Mouse (Mus musculus) E14TG2a.4 (cell line): Measurements from ENCODE around the gene Hoxa10.

ENCODE experiments used
- CTCF ChIP-seq: conservative IDR thresholded peaks from 2 replicates; pipeline ENCODE4 v1.5.1; 2014; ENCODE audit warnings: low read length
- NANOG ChIP-seq: IDR thresholded peaks from 2 replicates; pipeline ENCODE4 v1.6.1; 2014; ENCODE audit warnings: borderline replicate concordance, low read length, mixed read lengths
- POU5F1 ChIP-seq: IDR thresholded peaks from 2 replicates; pipeline ENCODE4 v1.6.1; 2014; ENCODE audit warnings: low read length, borderline replicate concordance

GRCm38 (mm10) chr6:52246403-52246803 lies 5.7 kb upstream of the Hoxa10 start:
- TF ChIP-seq CTCF = no peak
- TF ChIP-seq NANOG = no peak
- TF ChIP-seq POU5F1 = no peak
